Mouse (Mus musculus) heart, postnatal 0 days (tissue): ENCODE data around the gene Sgms1.

Experiments used
- CTCF ChIP-seq: IDR thresholded peaks from 2 replicates; pipeline ENCODE4 v1.5.1; 2016; ENCODE audit warnings: antibody characterized with exemption, control low read depth, low read depth
- EP300 ChIP-seq: IDR thresholded peaks from 2 replicates; pipeline ENCODE4 v1.6.1; 2016; ENCODE audit warnings: antibody characterized with exemption, low read depth

- TF ChIP-seq CTCF (no peak), EP300 (no peak)
Measured at GRCm38 (mm10) chr19:32393092-32393745, 3.7 kb upstream of the Sgms1 start.
